Mouse (Mus musculus): ENCODE results near the gene Dera. TPM values are rescaled to one million over a fixed set of nuclear protein-coding genes. Genes with fewer than 3 reads are reported as not detected.

Dera gene
- total and polyA plus RNA-seq, 2 experiments from 2014 or later: 12.1 to 17.9 TPM

- ATAC-seq (no peak), DNase-seq (ENCODE audit: low spot score) (no peak)
- Histone ChIP-seq H3K4me2 (ENCODE audit: low read depth, low read length) (no peak overlapping the region), H3K36me3 (ENCODE audit: insufficient read depth, low read length) (no peaks in the 10 kb centered on the region), H3K27me3 (ENCODE audit: insufficient read depth, low read length) (no peaks in the 10 kb centered on the region), H3K9ac (replicated peaks; ENCODE audit: low read length) (no peak overlapping the region), H3K4me1 (ENCODE audit: insufficient read depth, low read length) (no peaks in the 10 kb centered on the region), H3K27ac (no peak overlapping the region), H3K9me3 (ENCODE audit: low read length) (0 out of 2 replicates have a peak, but pooled peaks cover 3% of the 10 kb centered on the region), H3K4me3 (ENCODE audit: low read length) (no peak overlapping the region)
- TF ChIP-seq CTCF (IDR thresholded peaks at IDR 0.05; ENCODE audit: low read depth): no peak
- 82% methylated on average over 6 of the region's 6 CpGs for WGBS
Observed at GRCm38 (mm10) chr6:137886210-137886979, 132.0 kb downstream of the Dera start.

DNA sequence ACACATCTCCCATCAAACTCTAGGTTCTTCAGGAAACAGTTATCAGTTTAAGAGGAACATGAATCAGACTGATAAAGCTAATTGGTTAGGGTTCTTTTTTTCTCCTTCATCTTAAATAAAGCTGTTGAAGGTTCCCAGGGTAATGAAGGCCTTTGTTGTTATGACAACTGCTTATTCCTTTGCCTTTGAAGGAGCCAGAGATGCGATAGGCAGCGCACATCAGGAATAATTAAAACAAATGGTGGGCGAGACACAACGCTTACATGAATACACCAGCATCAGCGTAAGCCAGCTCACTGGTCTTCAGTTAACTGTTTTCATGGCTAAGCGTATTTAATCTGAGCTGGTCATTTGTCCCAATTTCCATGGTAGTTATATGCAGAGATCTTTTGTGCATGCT, 132.9 kb downstream of the Dera start:
- Histone ChIP-seq H3K4me2 (ENCODE audit: low read depth, low read length) (no peak overlapping the region), H3K36me3 (ENCODE audit: insufficient read depth, low read length) (no peaks in the 10 kb centered on the region), H3K9ac (replicated peaks; ENCODE audit: low read length) (no peak overlapping the region), H3K27ac (no peak overlapping the region), H3K27me3 (ENCODE audit: insufficient read depth, low read length) (no peaks in the 10 kb centered on the region), H3K9me3 (ENCODE audit: low read length) (0 out of 2 replicates have a peak, but pooled peaks cover 3% of the 10 kb centered on the region), H3K4me3 (ENCODE audit: low read length) (no peak overlapping the region), H3K4me1 (ENCODE audit: insufficient read depth, low read length) (no peaks in the 10 kb centered on the region)
- WGBS: 61% methylated on average over 6 of the region's 6 CpGs
- TF ChIP-seq CTCF (IDR thresholded peaks at IDR 0.05; ENCODE audit: low read depth): no peak
- ATAC-seq: no peak; the same call in 1 of the 2 replicates
- DNase-seq (ENCODE audit: low spot score): no peak

- ATAC-seq (no peak), DNase-seq (ENCODE audit: low spot score) (no peak)
- Histone ChIP-seq H3K4me1 (ENCODE audit: insufficient read depth, low read length) (no peaks in the 10 kb centered on the region), H3K4me3 (ENCODE audit: low read length) (no peak overlapping the region), H3K36me3 (ENCODE audit: insufficient read depth, low read length) (no peaks in the 10 kb centered on the region), H3K27me3 (ENCODE audit: insufficient read depth, low read length) (no peaks in the 10 kb centered on the region), H3K4me2 (ENCODE audit: low read depth, low read length) (no peak overlapping the region), H3K9me3 (ENCODE audit: low read length) (no peaks in the 10 kb centered on the region), H3K27ac (no peak overlapping the region), H3K9ac (replicated peaks; ENCODE audit: low read length) (no peak overlapping the region)
- TF ChIP-seq CTCF (IDR thresholded peaks at IDR 0.05; ENCODE audit: low read depth): no peak
Observed at GRCm38 (mm10) chr6:137897671-137898070, 143.3 kb downstream of the Dera start.

GRCm38 (mm10) chr6:137901255-137901654, 146.9 kb downstream of the Dera start:
- no peak for TF ChIP-seq CTCF (IDR thresholded peaks at IDR 0.05; ENCODE audit: low read depth)
- H3K4me3 ChIP-seq (ENCODE audit: low read length): no peak overlapping the region
- H3K4me1 ChIP-seq (ENCODE audit: insufficient read depth, low read length): no peaks in the 10 kb centered on the region
- no peaks in the 10 kb centered on the region for H3K36me3 ChIP-seq (ENCODE audit: insufficient read depth, low read length)
- no peaks in the 10 kb centered on the region for H3K27me3 ChIP-seq (ENCODE audit: insufficient read depth, low read length)
- H3K9me3 ChIP-seq (ENCODE audit: low read length): no peaks in the 10 kb centered on the region
- H3K9ac ChIP-seq (replicated peaks; ENCODE audit: low read length): no peak overlapping the region
- WGBS: 89% methylated on average over 5 of the region's 5 CpGs
- no peak overlapping the region for H3K4me2 ChIP-seq (ENCODE audit: low read depth, low read length)
- DNase-seq (ENCODE audit: low spot score): no peak
- H3K27ac ChIP-seq: no peak overlapping the region
- no peak for ATAC-seq

Other genes with a start within 250 kb of the Dera start
- 31.8 and 32.2 TPM in 2 replicates for gene Eps8, start 99.7 kb upstream of the Dera start, total RNA-seq (2014; rRNA removed)
- gene Eps8, start 99.7 kb upstream of the Dera start, polyA plus RNA-seq (2015; fragmentation: Nextera tagmentation; extraction: Ambion mirVana): 40.0 and 43.3 TPM in 2 replicates
- 79.0 and 86.6 TPM in 2 replicates for gene Strap, start 19.5 kb upstream of the Dera start, total RNA-seq (2014; rRNA removed)
- 168 TPM in 2 replicates for gene Strap, start 19.5 kb upstream of the Dera start, polyA plus RNA-seq (2015; fragmentation: Nextera tagmentation; extraction: Ambion mirVana)